Mouse (Mus musculus) lung, postnatal 0 days (tissue): Measurements from ENCODE around the gene Fbrsl1. TPM values are rescaled to one million over a fixed set of nuclear protein-coding genes. Genes with fewer than 3 reads are reported as not detected.

Experiments
- ATAC-seq: fragments of 200-750 bp; cut with Nextera tagmentation; 2 replicates; pipeline ENCODE4 v1.8.0; 2017; ENCODE audit warnings: moderate library complexity
- DNase-seq: peaks from one replicate; pipeline ENCODE4 v3.0.0-alpha.2; 2016; ENCODE audit warnings: low spot score
- H3K27ac ChIP-seq: fragments of 300-500 bp; sonication (generic); 2 replicates; pipeline ENCODE4 v1.5.1; 2014; ENCODE audit warnings: antibody characterized with exemption, mild to moderate bottlenecking, low read length, mixed read lengths
- H3K27me3 ChIP-seq: fragments of 300-500 bp; sonication (generic); replicated peaks from 2 replicates; pipeline ENCODE4 v1.6.1; 2014; ENCODE audit warnings: low read length, mixed read lengths; ENCODE audit not compliant: insufficient read depth
- H3K36me3 ChIP-seq: fragments of 300-500 bp; sonication (generic); 2 replicates; pipeline ENCODE4 v1.6.1; 2014; ENCODE audit warnings: low read length, mixed read lengths; ENCODE audit not compliant: insufficient read depth
- H3K4me1 ChIP-seq: fragments of 300-500 bp; sonication (generic); 2 replicates; pipeline ENCODE4 v1.6.1; 2014; ENCODE audit warnings: antibody characterized with exemption, low read depth, low read length, mixed read lengths; ENCODE audit not compliant: insufficient read depth
- H3K4me2 ChIP-seq: fragments of 300-500 bp; sonication (generic); replicated peaks from 2 replicates; pipeline ENCODE4 v1.6.1; 2014; ENCODE audit warnings: low read depth, mild to moderate bottlenecking, low read length, moderate library complexity, mixed read lengths
- H3K4me3 ChIP-seq: fragments of 300-500 bp; sonication (generic); 2 replicates; pipeline ENCODE4 v1.5.1; 2014; ENCODE audit warnings: low read depth, low read length
- H3K9ac ChIP-seq: fragments of 300-500 bp; sonication (generic); replicated peaks from 2 replicates; pipeline ENCODE4 v1.6.1; 2014; ENCODE audit warnings: low read depth, mild to moderate bottlenecking
- H3K9me3 ChIP-seq: fragments of 300-500 bp; sonication (generic); 2 replicates; pipeline ENCODE4 v1.6.1; 2016; ENCODE audit warnings: low read length, mixed read lengths
- CTCF ChIP-seq: IDR thresholded peaks from 2 replicates; pipeline ENCODE4 v1.5.1; 2016; ENCODE audit warnings: antibody characterized with exemption, mild to moderate bottlenecking
- EP300 ChIP-seq: IDR thresholded peaks from 2 replicates; pipeline ENCODE4 v1.6.1; 2016; ENCODE audit warnings: antibody characterized with exemption, mild to moderate bottlenecking, control low read depth
- WGBS: fragments of 180-500 bp; shearing (Covaris S2); extraction: QIAGEN DNeasy Blood & Tissue Kit; methylation state at CpG from one replicate; pipeline ENCODE4 v1.1.7; 2014; 5-methylcytosine and 5-hydroxymethylcytosine counted together
- polyA plus RNA-seq: library from polyadenylated mRNA; unstranded; fragments of >200 nt; fragmentation: Nextera tagmentation; extraction: Ambion mirVana; gene quantifications from 2 replicates; pipeline ENCODE4 v1.2.1, GENCODE M21; 2015

The Fbrsl1 gene
- polyA plus RNA-seq = 9.0 and 10.4 TPM in 2 replicates

DNA sequence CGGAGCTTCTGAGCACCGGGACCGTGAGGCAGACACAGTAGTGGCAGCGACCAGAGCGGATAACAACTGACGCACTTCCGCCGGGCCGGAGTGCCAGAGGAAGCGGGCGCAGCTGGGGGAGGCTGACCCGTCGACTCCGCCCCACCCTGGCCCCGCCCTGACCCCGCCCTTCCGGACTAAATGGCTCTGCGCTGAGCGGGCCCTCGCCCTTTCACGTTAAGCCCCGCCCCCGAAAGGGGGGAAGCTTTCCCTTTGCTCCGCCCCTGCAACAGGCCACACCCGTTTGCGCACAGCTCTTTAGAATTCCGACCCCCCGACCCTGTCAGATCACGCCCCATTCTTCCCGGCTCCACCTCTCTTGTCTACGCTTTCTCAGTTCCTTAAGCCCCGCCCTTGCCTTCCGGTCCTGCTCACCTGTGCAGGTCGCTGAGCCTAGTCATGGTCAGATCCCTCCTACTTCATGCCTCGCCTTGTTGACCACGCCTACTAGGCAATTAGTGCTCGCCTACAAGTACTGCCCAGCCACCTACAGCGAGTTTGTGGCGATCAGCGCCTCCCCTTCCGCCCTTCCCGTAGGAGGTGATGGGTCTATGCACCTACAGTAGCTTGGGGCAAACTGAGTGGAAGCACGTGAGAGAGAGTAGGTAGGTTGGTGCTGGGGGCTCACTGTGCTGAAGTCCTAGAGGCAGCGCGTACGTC, at the start of gene Fbrsl1:
Gene Fbrsl1, minus strand, starts transcription at position 68 of the 699 bp plus-strand sequence.
- ATAC-seq = peak; percentile 96
- Histone ChIP-seq H3K36me3 (no peaks in the 10 kb centered on the region), H3K27me3 (no peaks in the 10 kb centered on the region), H3K4me3 (peak within 1 kb of the TSS; percentile 98), H3K4me1 (peaks cover 13% of the 10 kb centered on the region; the same call in 1 of the 2 replicates), H3K4me2 (peak within 1 kb of the TSS; percentile 93), H3K27ac (peak within 1 kb of the TSS; percentile 95), H3K9ac (peak within 1 kb of the TSS; percentile 94), H3K9me3 (no peaks in the 10 kb centered on the region)
- TF ChIP-seq CTCF (peak; percentile 6; the same call in 1 of the 2 replicates), EP300 (no peak)
- peak; percentile 99 for DNase-seq
- 3% methylated on average over 29 of the region's 46 CpGs for WGBS

DNA sequence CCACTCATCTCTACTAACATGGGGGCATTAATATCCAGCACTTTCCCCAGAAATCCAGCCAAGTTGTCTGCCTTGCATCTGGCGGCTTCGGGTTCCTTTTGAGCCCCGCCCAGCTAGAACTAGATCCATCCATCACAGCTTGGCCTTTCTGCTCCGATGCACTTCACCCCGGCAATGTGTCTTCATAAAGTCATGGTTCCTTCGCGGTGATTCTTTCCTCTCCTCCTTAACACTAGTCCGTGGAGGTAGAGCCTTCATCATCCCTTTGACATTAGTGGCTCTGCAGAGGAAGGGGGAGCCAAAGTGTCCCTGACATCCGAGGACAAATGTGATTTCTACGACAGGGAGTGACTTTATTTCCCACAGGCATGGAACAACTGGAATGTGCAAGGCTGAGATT, 49.8 kb upstream of the Fbrsl1 start:
- Histone ChIP-seq H3K4me2 (no peak overlapping the region), H3K9ac (no peak overlapping the region), H3K36me3 (no peaks in the 10 kb centered on the region), H3K9me3 (no peaks in the 10 kb centered on the region), H3K27me3 (no peaks in the 10 kb centered on the region), H3K4me3 (no peak overlapping the region), H3K4me1 (no peaks in the 10 kb centered on the region), H3K27ac (no peak overlapping the region)
- ATAC-seq (no peak), DNase-seq (no peak)
- TF ChIP-seq CTCF (no peak), EP300 (no peak)
- 35% methylated on average over 10 of the region's 10 CpGs for WGBS

- Histone ChIP-seq H3K9me3 (no peaks in the 10 kb centered on the region), H3K27me3 (no peaks in the 10 kb centered on the region), H3K4me3 (no peak overlapping the region), H3K36me3 (no peaks in the 10 kb centered on the region), H3K4me2 (no peak overlapping the region), H3K4me1 (no peaks in the 10 kb centered on the region), H3K9ac (no peak overlapping the region), H3K27ac (no peak overlapping the region)
- WGBS = 75% methylated on average over 5 of the region's 5 CpGs
- TF ChIP-seq CTCF (no peak), EP300 (no peak)
- DNase-seq (no peak), ATAC-seq (no peak)
Measured at GRCm38 (mm10) chr5:110497556-110497955, 49.3 kb upstream of the Fbrsl1 start.

- TF ChIP-seq EP300 = no peak
- no peak for TF ChIP-seq CTCF
- WGBS = 91% methylated on average over 6 of the region's 6 CpGs
- DNase-seq = no peak
Measured at GRCm38 (mm10) chr5:110495051-110495450, 46.7 kb upstream of the Fbrsl1 start.

DNA sequence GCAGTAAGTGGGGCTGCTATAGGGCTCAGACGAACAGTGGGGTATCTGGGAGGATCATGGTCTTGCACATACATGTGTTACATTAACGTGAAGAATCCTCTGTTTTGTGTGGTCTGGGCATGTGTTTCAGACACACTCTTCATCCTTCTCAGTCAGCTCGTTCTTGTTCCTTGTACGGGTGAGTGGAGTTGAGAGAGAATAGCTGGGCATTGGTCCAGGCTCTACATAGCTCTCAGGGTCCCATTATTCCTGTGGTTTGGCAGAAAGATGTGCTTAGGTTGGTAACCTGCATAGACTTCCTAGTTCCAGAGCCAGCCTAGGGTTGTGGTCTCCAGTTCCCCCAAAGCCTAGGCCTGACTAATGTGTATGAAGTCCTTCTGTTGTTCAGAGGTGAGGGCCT, 46.1 kb upstream of the Fbrsl1 start:
- Histone ChIP-seq H3K27ac (no peak overlapping the region), H3K4me2 (no peak overlapping the region)
- no peak for DNase-seq

More at GRCm38 (mm10) chr5:110495051-110495450, 46.7 kb upstream of the Fbrsl1 start:
- Histone ChIP-seq H3K9me3 (no peaks in the 10 kb centered on the region), H3K4me3 (no peak overlapping the region), H3K36me3 (no peaks in the 10 kb centered on the region), H3K4me2 (no peak overlapping the region), H3K9ac (no peak overlapping the region), H3K27me3 (no peaks in the 10 kb centered on the region), H3K4me1 (no peaks in the 10 kb centered on the region), H3K27ac (no peak overlapping the region)
- no peak for ATAC-seq

GRCm38 (mm10) chr5:110493785-110494184, 45.5 kb upstream of the Fbrsl1 start:
- Histone ChIP-seq H3K27ac (no peak overlapping the region), H3K4me3 (no peak overlapping the region), H3K4me1 (no peaks in the 10 kb centered on the region), H3K4me2 (no peak overlapping the region), H3K9ac (no peak overlapping the region), H3K36me3 (no peaks in the 10 kb centered on the region), H3K27me3 (no peaks in the 10 kb centered on the region), H3K9me3 (no peaks in the 10 kb centered on the region)
- ATAC-seq (peak; percentile 71), DNase-seq (peak; percentile 83)
- no peak for TF ChIP-seq EP300
- peak; percentile 94 for TF ChIP-seq CTCF
- WGBS = 5% methylated on average over 4 of the region's 4 CpGs

More for the DNA sequence above, 46.1 kb upstream of the Fbrsl1 start:
- no peaks in the 10 kb centered on the region for H3K27me3 ChIP-seq
- H3K4me3 ChIP-seq = no peak overlapping the region
- no peak overlapping the region for H3K9ac ChIP-seq
- H3K4me1 ChIP-seq = no peaks in the 10 kb centered on the region
- ATAC-seq = no peak
- no peaks in the 10 kb centered on the region for H3K9me3 ChIP-seq
- no peaks in the 10 kb centered on the region for H3K36me3 ChIP-seq
- TF ChIP-seq CTCF (no peak), EP300 (no peak)
- WGBS = 50% methylated on average over 4 of the region's 4 CpGs
